Mouse (Mus musculus) heart, adult 2 months (tissue): Measurements from ENCODE around the gene Prdm13. TPM values are rescaled to one million over a fixed set of nuclear protein-coding genes. Genes with fewer than 3 reads are reported as not detected.

ENCODE experiments used
- DNase-seq, 2 experiments: peaks; one replicate each; pipeline ENCODE4 v3.0.0; 2021
- H3K27ac ChIP-seq: fragments of 200-600 bp; 2 replicates; pipeline ENCODE4 v1.8.1; 2022
- H3K27me3 ChIP-seq: fragments of 200-500 bp; 2 replicates; pipeline ENCODE4 v1.6.1; 2012; ENCODE audit warnings: mild to moderate bottlenecking, low read length, inconsistent platforms, mixed read lengths; ENCODE audit not compliant: control insufficient read depth, insufficient read depth
- H3K36me3 ChIP-seq: fragments of 200-500 bp; 2 replicates; pipeline ENCODE4 v1.6.1; 2012; ENCODE audit warnings: low read length, inconsistent platforms; ENCODE audit not compliant: control insufficient read depth, insufficient read depth
- H3K4me1 ChIP-seq: fragments of 200-500 bp; 2 replicates; pipeline ENCODE4 v1.6.1; 2011; ENCODE audit warnings: low read length; ENCODE audit not compliant: control insufficient read depth, insufficient read depth
- H3K4me3 ChIP-seq: fragments of 200-600 bp; 2 replicates; pipeline ENCODE4 v1.8.1; 2022
- H3K79me2 ChIP-seq: fragments of 200-500 bp; replicated peaks from 2 replicates; pipeline ENCODE4 v1.6.1; 2012; ENCODE audit warnings: mild to moderate bottlenecking, inconsistent platforms, low read length, moderate library complexity, mixed read lengths; ENCODE audit not compliant: control insufficient read depth, insufficient read depth
- H3K9ac ChIP-seq: fragments of 200-500 bp; 2 replicates; pipeline ENCODE4 v1.6.1; 2012; ENCODE audit warnings: low read depth, mild to moderate bottlenecking, control low read depth, inconsistent platforms, low read length, mixed read lengths
- CTCF ChIP-seq: fragments of 200-600 bp; IDR thresholded peaks from 2 replicates; pipeline ENCODE4 v1.8.1; 2022; ENCODE audit warnings: antibody characterized with exemption, mild to moderate bottlenecking, moderate library complexity
- EP300 ChIP-seq: fragments of 200-500 bp; IDR thresholded peaks from 2 replicates; pipeline ENCODE4 v1.6.1; 2011; ENCODE audit warnings: low read depth, low read length, control low read depth; ENCODE audit not compliant: insufficient read depth
- POLR2A ChIP-seq: fragments of 200-500 bp; IDR thresholded peaks from 2 replicates; pipeline ENCODE4 v1.6.1; 2011; ENCODE audit warnings: mild to moderate bottlenecking, low read depth, low read length, control low read depth; ENCODE audit not compliant: insufficient read depth
- WGBS: fragments of 180-500 bp; shearing (Covaris S2); methylation state at CpG from one replicate; pipeline ENCODE4 v1.1.7; 2018; 5-methylcytosine and 5-hydroxymethylcytosine counted together
- intact Hi-C: fragments of 180-260 bp; cut with DNase I; formaldehyde crosslinking; loops from one replicate; pipeline ENCODE4 v1.15.1; 2025
- polyA plus RNA-seq: library from polyadenylated mRNA; depleted of rRNA; stranded (reverse); fragments of >200 nt; gene quantifications from 2 replicates; pipeline ENCODE4 v1.2.3, GENCODE M21; 2012
- total RNA-seq, 2 experiments: library from RNA; stranded (reverse); gene quantifications; 2 replicates each; pipeline ENCODE4 v1.2.3; 2021

The Prdm13 gene
- total and polyA plus RNA-seq, 3 experiments: not detected

DNA sequence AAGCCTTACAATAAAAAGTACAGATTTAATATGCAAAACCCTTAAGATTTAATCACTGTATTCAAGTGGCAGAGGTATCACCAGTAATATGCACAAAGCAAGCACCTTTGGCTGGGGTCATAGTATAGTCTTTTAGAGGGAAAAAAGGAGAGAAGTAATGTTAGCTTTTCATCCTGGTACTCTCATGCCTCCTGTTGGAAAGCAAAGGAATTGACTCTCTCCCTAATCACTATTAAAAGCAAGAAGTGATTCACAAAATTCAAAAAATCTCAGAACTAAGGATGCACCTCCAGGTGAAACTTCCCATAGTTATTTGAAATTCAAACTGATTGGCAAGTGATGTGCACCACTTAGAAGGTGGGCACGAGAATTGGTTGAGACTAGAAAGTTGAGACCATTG, 19.3 kb upstream of the Prdm13 start:
- intact Hi-C loops: no loop called here

DNA sequence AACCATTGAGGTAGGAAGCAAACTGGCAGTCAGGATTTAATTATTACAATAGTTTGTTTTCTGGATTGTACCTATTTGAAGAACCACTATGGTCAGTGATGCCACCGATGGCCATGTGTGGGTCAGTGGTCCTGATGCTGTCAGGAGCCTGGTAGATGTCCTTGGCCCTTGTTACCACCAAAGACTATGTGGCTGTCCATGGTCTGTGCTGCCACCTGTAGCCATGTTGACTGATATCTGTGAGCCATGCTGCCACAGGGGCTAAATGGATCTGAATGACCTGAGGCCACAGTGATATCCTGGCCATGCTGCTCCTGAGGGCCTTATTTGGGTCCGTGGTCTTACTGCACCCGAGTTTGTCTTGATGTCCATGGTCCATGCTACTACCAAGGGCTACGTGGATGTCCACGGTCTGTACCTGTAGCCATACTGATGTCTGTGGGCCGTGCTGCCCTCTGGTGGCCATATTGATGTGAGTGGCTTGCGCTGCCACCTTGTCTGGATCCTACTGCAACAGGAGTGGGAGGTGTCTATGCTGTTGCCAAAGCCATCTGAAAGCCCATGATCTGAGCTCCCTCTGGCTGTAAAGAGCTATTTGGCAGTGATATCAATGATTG, 10.0 kb upstream of the Prdm13 start:
- no peak overlapping the region for H3K27ac ChIP-seq
- peak; percentile 22 to 56 for DNase-seq
- no peak overlapping the region for H3K4me3 ChIP-seq
- WGBS: 27% methylated on average over 7 of the region's 7 CpGs
- H3K9ac ChIP-seq: no peak overlapping the region
- intact Hi-C loops: loop anchor here (2.0 kb wide), 1 partner anchor 159 kb away; no protein-coding TSS in a partner anchor
- peaks cover 5% of the 10 kb centered on the region; the same call in 1 of the 2 replicates for H3K27me3 ChIP-seq
- no peaks in the 10 kb centered on the region for H3K4me1 ChIP-seq
- H3K36me3 ChIP-seq: no peaks in the 10 kb centered on the region
- TF ChIP-seq CTCF (peak; percentile 65), POLR2A (no peak)
- H3K79me2 ChIP-seq: no peaks in the 10 kb centered on the region

More for the DNA sequence above, 19.3 kb upstream of the Prdm13 start:
- H3K36me3 ChIP-seq: no peaks in the 10 kb centered on the region
- no peak overlapping the region for H3K9ac ChIP-seq
- H3K27ac ChIP-seq: no peak overlapping the region
- 28% methylated on average over 1 of the region's 1 CpGs for WGBS
- H3K4me1 ChIP-seq: no peaks in the 10 kb centered on the region
- TF ChIP-seq EP300: no peak
- peak; percentile 41 for TF ChIP-seq CTCF
- no peak for TF ChIP-seq POLR2A
- H3K79me2 ChIP-seq: no peaks in the 10 kb centered on the region
- no peak overlapping the region for H3K4me3 ChIP-seq
- DNase-seq: no peak
- H3K27me3 ChIP-seq: no peaks in the 10 kb centered on the region

DNA sequence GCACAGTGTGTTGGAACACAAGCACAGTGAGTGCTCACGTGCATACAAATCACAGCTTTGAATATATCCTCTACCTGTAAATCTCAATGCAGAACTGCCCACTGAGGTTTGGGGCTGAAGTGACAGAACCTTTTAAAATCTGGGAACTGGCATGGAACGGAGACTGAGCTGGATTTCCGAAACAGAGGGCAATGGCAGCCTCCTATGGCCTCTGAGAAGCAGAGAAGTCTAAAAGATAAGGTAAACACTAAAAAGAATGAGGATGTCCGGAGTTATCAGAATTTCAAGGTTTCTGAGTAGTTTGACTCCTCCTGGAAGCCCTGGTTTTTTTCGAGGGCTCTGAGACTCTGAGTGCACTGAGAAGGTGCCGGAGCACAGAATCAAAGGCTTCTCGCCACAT, 4.5 kb upstream of the Prdm13 start:
- Histone ChIP-seq H3K79me2 (no peaks in the 10 kb centered on the region), H3K4me3 (no peak overlapping the region), H3K27ac (no peak overlapping the region), H3K27me3 (peaks cover 28% of the 10 kb centered on the region), H3K4me1 (no peaks in the 10 kb centered on the region), H3K36me3 (no peaks in the 10 kb centered on the region), H3K9ac (no peak overlapping the region)
- intact Hi-C loops: no loop called here
- TF ChIP-seq EP300 (no peak), CTCF (no peak), POLR2A (no peak)
- DNase-seq: no peak
- 13% methylated on average over 7 of the region's 7 CpGs for WGBS

DNA sequence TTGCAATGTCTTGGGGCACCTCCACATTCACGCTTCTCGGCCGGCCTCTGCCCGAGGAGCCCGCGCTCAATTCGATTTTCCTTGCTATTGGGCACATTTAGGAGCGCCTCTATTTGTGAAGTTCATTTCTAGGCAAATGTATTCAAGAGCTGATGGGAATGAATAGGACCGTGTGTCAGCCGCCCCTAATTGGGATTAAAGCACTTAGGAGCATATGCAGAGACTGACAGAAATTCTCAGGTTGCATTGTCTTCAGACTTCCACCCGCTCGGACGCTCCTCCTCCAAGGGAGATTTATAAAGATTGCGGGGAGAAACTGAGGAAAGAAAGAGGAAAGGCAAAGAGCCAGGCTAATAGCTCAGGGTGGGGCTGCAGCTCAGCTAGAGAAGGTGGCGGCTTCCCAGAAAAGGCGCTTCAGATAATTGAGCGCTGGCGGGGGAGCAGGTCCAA, 3.8 kb upstream of the Prdm13 start:
- intact Hi-C loops: no loop called here
- H3K27ac ChIP-seq: no peak overlapping the region
- H3K9ac ChIP-seq: no peak overlapping the region
- no peaks in the 10 kb centered on the region for H3K4me1 ChIP-seq
- TF ChIP-seq EP300 (no peak), CTCF (no peak), POLR2A (no peak)
- no peaks in the 10 kb centered on the region for H3K79me2 ChIP-seq
- 4% methylated on average over 18 of the region's 18 CpGs for WGBS
- DNase-seq: no peak
- H3K27me3 ChIP-seq: peaks cover 30% of the 10 kb centered on the region
- no peaks in the 10 kb centered on the region for H3K36me3 ChIP-seq
- no peak overlapping the region for H3K4me3 ChIP-seq

DNA sequence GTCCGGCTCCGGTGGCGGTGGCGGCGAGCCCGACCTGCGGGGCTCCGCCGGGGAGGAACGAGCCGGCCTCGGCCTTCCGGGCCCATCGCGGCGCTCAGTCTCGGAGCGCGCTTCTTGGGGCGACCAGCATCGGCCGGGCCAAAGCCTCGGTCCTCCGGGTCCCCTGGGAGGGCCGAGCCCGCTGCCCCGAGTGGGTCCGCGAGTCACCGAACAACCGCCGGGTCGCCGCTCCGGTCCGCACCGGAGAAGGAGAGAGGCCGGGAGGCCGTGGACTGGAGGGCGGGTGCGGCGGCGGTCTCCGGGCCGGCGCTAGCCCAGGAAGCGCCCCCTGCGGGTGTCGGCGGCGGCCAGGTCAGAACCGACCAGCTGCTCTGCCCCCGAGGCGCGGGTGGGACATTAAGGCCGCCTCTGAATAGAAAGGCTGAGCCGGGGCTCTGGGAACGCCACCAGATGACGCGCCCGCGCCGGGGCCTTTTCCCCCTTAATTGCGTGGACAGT, 3.0 kb upstream of the Prdm13 start:
- Histone ChIP-seq H3K9ac (no peak overlapping the region), H3K27me3 (peaks cover 33% of the 10 kb centered on the region), H3K79me2 (no peaks in the 10 kb centered on the region), H3K4me1 (no peaks in the 10 kb centered on the region), H3K4me3 (peak overlapping the region; percentile 54), H3K36me3 (no peaks in the 10 kb centered on the region), H3K27ac (no peak overlapping the region)
- TF ChIP-seq POLR2A (no peak), EP300 (no peak), CTCF (peak; percentile 27)
- DNase-seq: peak; percentile 19 to 49
- WGBS: 1% methylated on average over 64 of the region's 64 CpGs
- intact Hi-C loops: no loop called here

DNA sequence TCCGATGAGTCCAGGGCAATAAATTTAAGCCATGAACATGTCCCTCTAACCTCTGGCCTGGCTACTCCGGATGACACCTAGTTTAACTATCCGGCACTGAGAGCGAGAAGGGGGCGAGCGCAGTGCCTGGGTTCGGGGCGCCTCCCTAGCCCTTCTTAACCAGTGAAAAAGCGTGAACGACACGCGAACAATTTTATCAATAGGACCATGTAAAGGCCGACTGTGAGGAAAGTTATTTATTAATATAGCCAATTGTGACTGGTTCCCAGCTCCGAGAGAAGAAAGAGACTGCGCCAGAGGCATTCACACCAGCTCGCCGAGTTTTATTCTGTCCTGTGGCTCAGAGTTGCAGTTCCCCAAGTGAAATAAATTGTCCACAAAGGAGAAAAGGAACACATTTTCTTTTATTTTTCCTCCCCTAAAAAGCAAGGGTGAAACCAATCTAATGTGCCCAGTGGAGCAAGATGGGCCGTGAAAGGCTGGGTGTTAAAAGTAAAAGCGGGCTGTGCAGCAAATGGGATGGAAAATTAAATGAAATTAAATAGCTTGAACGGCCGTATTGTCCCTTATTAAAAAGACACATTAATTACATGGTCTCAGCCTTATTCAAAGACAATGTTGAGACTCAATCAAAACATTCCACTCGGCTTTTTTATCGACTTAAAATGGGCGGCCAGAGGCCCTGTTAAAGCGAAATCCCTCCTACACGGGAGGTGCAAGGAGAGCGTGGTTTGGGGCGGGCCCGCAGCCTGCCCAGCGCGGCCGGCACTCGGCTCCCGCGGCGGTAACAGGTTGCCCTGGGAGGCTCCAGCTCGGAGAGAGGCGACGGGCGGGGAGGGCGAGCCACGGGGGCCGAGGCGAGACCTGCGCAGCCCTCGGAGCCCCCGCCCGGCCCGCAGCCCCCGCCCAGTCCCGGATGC, 2.3 kb upstream of the Prdm13 start:
- no peaks in the 10 kb centered on the region for H3K79me2 ChIP-seq
- H3K27ac ChIP-seq: no peak overlapping the region
- peak overlapping the region; percentile 54 for H3K4me3 ChIP-seq
- H3K4me1 ChIP-seq: no peaks in the 10 kb centered on the region
- H3K27me3 ChIP-seq: peaks cover 31% of the 10 kb centered on the region
- H3K36me3 ChIP-seq: no peaks in the 10 kb centered on the region
- no peak overlapping the region for H3K9ac ChIP-seq
- WGBS: 5% methylated on average over 51 of the region's 51 CpGs
- intact Hi-C loops: no loop called here
- DNase-seq: peak; percentile 12 to 47
- TF ChIP-seq CTCF (no peak), POLR2A (no peak), EP300 (no peak)
